Mouse (Mus musculus) cerebellum, adult 2 months (tissue): ENCODE data around the gene Defb28.

Source experiments
- CTCF ChIP-seq: fragments of 200-500 bp; IDR thresholded peaks from 2 replicates; pipeline ENCODE4 v1.5.1; 2011; ENCODE audit warnings: low read depth, mild to moderate bottlenecking, control low read depth, low read length, moderate library complexity, borderline replicate concordance; ENCODE audit not compliant: insufficient read depth
- POLR2A ChIP-seq: fragments of 200-500 bp; IDR thresholded peaks from 2 replicates; pipeline ENCODE4 v1.6.1; 2011; ENCODE audit warnings: low read length, control low read depth, borderline replicate concordance; ENCODE audit not compliant: insufficient read depth

GRCm38 (mm10) chr2:152543478-152543877 is 25.4 kb downstream of the Defb28 start:
- TF ChIP-seq CTCF, result no peak
- TF ChIP-seq POLR2A, result no peak
